Mouse (Mus musculus) erythroblast, embryonic 14.5 days (primary cell): ENCODE data around the gene Hoxb2. TPM values are rescaled to one million over a fixed set of nuclear protein-coding genes. Genes with fewer than 3 reads are reported as not detected.

Source experiments
- H3K27me3 ChIP-seq: 2 replicates; pipeline ENCODE4 v1.6.1; 2012; ENCODE audit warnings: inconsistent platforms; ENCODE audit not compliant: control insufficient read depth
- H3K36me3 ChIP-seq: 2 replicates; pipeline ENCODE4 v1.6.1; 2012; ENCODE audit warnings: mild to moderate bottlenecking, inconsistent platforms; ENCODE audit not compliant: control insufficient read depth
- H3K4me1 ChIP-seq: 2 replicates; pipeline ENCODE4 v1.6.1; 2012; ENCODE audit warnings: inconsistent platforms; ENCODE audit not compliant: control insufficient read depth
- H3K4me3 ChIP-seq: replicated peaks from 2 replicates; pipeline ENCODE3; 2012; ENCODE audit warnings: moderate library complexity, mild to moderate bottlenecking, inconsistent platforms
- H3K9me3 ChIP-seq: 2 replicates; pipeline ENCODE4 v1.6.1; 2012; ENCODE audit warnings: low read length, inconsistent platforms, mixed read lengths; ENCODE audit not compliant: control insufficient read depth
- GATA1 ChIP-seq: IDR thresholded peaks from 2 replicates; pipeline ENCODE4 v1.6.1; 2012; ENCODE audit warnings: low read length, inconsistent platforms, mixed read lengths
- TAL1 ChIP-seq: IDR thresholded peaks from 3 replicates; pipeline ENCODE4 v1.6.1; 2012; ENCODE audit warnings: low read length, inconsistent platforms, mixed read lengths
- polyA plus RNA-seq: library from polyadenylated mRNA; stranded (reverse); fragments of >175 nt; gene quantifications from 2 replicates; pipeline ENCODE4 v1.2.3, GENCODE M21; 2012

Hoxb2 gene
- polyA plus RNA-seq, 1 experiment: not detected

- H3K36me3 ChIP-seq: no peaks in the 10 kb centered on the region
- H3K27me3 ChIP-seq: peaks cover 100% of the 10 kb centered on the region
- no peaks in the 10 kb centered on the region for H3K4me1 ChIP-seq
- no peak for TF ChIP-seq TAL1
- TF ChIP-seq GATA1: no peak
- no peak overlapping the region for H3K4me3 ChIP-seq
- H3K9me3 ChIP-seq: no peaks in the 10 kb centered on the region
Observed at GRCm38 (mm10) chr11:96314671-96315343, 35.5 kb upstream of the Hoxb2 start.

GRCm38 (mm10) chr11:96315344-96315681 lies 35.0 kb upstream of the Hoxb2 start:
- H3K4me3 ChIP-seq: no peak overlapping the region
- H3K4me1 ChIP-seq: no peaks in the 10 kb centered on the region

GRCm38 (mm10) chr11:96316696-96317607 lies 33.4 kb upstream of the Hoxb2 start:
- TF ChIP-seq TAL1: no peak
- TF ChIP-seq GATA1: no peak
- H3K4me1 ChIP-seq: no peaks in the 10 kb centered on the region
- H3K36me3 ChIP-seq: no peaks in the 10 kb centered on the region
- H3K9me3 ChIP-seq: no peaks in the 10 kb centered on the region
- no peak overlapping the region for H3K4me3 ChIP-seq
- peaks cover 99% of the 10 kb centered on the region for H3K27me3 ChIP-seq

More at GRCm38 (mm10) chr11:96315344-96315681, 35.0 kb upstream of the Hoxb2 start:
- Histone ChIP-seq H3K9me3 (no peaks in the 10 kb centered on the region), H3K36me3 (no peaks in the 10 kb centered on the region), H3K27me3 (peaks cover 100% of the 10 kb centered on the region)
- TF ChIP-seq TAL1 (no peak), GATA1 (no peak)

GRCm38 (mm10) chr11:96317608-96318367 lies 32.5 kb upstream of the Hoxb2 start, which contains the start of gene Hoxb4:
Hoxb4 (plus strand) TSS chr11:96318267.
- peak within 1 kb of the TSS; percentile 16 for H3K4me3 ChIP-seq
- TF ChIP-seq TAL1: no peak
- no peak for TF ChIP-seq GATA1
- H3K36me3 ChIP-seq: no peaks in the 10 kb centered on the region
- no peaks in the 10 kb centered on the region for H3K4me1 ChIP-seq
- H3K27me3 ChIP-seq: peaks cover 99% of the 10 kb centered on the region
- no peaks in the 10 kb centered on the region for H3K9me3 ChIP-seq

- Histone ChIP-seq H3K36me3 (no peaks in the 10 kb centered on the region), H3K4me3 (no peak overlapping the region), H3K27me3 (peaks cover 97% of the 10 kb centered on the region), H3K4me1 (no peaks in the 10 kb centered on the region), H3K9me3 (no peaks in the 10 kb centered on the region)
- TF ChIP-seq TAL1 (no peak), GATA1 (no peak)
Observed at GRCm38 (mm10) chr11:96318368-96319070, 31.8 kb upstream of the Hoxb2 start.

GRCm38 (mm10) chr11:96319071-96319902 lies 31.0 kb upstream of the Hoxb2 start:
- TF ChIP-seq TAL1 (no peak), GATA1 (no peak)
- no peaks in the 10 kb centered on the region for H3K9me3 ChIP-seq
- H3K4me3 ChIP-seq: peak overlapping the region; percentile 16
- peaks cover 96% of the 10 kb centered on the region for H3K27me3 ChIP-seq
- H3K4me1 ChIP-seq: no peaks in the 10 kb centered on the region
- H3K36me3 ChIP-seq: no peaks in the 10 kb centered on the region

GRCm38 (mm10) chr11:96319910-96320309 lies 30.4 kb upstream of the Hoxb2 start:
- Histone ChIP-seq H3K4me3 (no peak overlapping the region), H3K27me3 (peaks cover 96% of the 10 kb centered on the region), H3K36me3 (no peaks in the 10 kb centered on the region), H3K9me3 (no peaks in the 10 kb centered on the region), H3K4me1 (no peaks in the 10 kb centered on the region)
- TF ChIP-seq GATA1 (no peak), TAL1 (no peak)

- Histone ChIP-seq H3K27me3 (peaks cover 96% of the 10 kb centered on the region), H3K9me3 (no peaks in the 10 kb centered on the region), H3K4me1 (no peaks in the 10 kb centered on the region), H3K4me3 (no peak overlapping the region), H3K36me3 (no peaks in the 10 kb centered on the region)
- TF ChIP-seq GATA1 (no peak), TAL1 (no peak)
Observed at GRCm38 (mm10) chr11:96320688-96321087, 29.6 kb upstream of the Hoxb2 start.
